Mouse (Mus musculus): ENCODE data around the gene Rad50. TPM values are rescaled to one million over a fixed set of nuclear protein-coding genes. Genes with fewer than 3 reads are reported as not detected.
A peak's percentile ranks its signal among the peaks of the same experiment; 100 is the strongest.

Rad50 gene
- polyA plus RNA-seq, 1 experiment: 4.3 TPM

- Histone ChIP-seq H3K36me3 (ENCODE audit: control insufficient read depth, insufficient read depth) (no peaks in the 10 kb centered on the region), H3K79me2 (ENCODE audit: control insufficient read depth, insufficient read depth) (peaks cover 7% of the 10 kb centered on the region), H3K27me3 (ENCODE audit: control insufficient read depth, insufficient read depth, insufficient read length) (no peaks in the 10 kb centered on the region), H3K4me2 (ENCODE audit: low read depth) (peak overlapping the region; percentile 100), H3ac (ENCODE audit: control insufficient read depth, insufficient read length) (no peak overlapping the region), H3K4me3 (peak overlapping the region; percentile 54)
- peak; percentile 32 for TF ChIP-seq POLR2AphosphoS2 (IDR thresholded peaks at IDR 0.05; ENCODE audit: insufficient read length, low read depth)
- peak; percentile 51 for TF ChIP-seq POLR2A (IDR thresholded peaks at IDR 0.05; ENCODE audit: insufficient read length, low read depth)
- no peak for TF ChIP-seq MAX (IDR thresholded peaks at IDR 0.05; ENCODE audit: low read depth)
Measured at GRCm38 (mm10) chr11:53706236-53706933, 734 bp downstream of the Rad50 start.

- Histone ChIP-seq H3K27me3 (ENCODE audit: control insufficient read depth, insufficient read depth, insufficient read length) (no peaks in the 10 kb centered on the region), H3ac (ENCODE audit: control insufficient read depth, insufficient read length) (no peak overlapping the region), H3K4me3 (no peak overlapping the region), H3K4me2 (ENCODE audit: low read depth) (no peak overlapping the region), H3K36me3 (ENCODE audit: control insufficient read depth, insufficient read depth) (peaks cover 15% of the 10 kb centered on the region), H3K79me2 (ENCODE audit: control insufficient read depth, insufficient read depth) (no peaks in the 10 kb centered on the region)
- TF ChIP-seq MYOD1 (IDR thresholded peaks at IDR 0.05; ENCODE audit: control insufficient read depth in 1 of 3, insufficient read length in 2 of 3, low read depth in 2 of 3): no peak
- TF ChIP-seq MAX (IDR thresholded peaks at IDR 0.05; ENCODE audit: low read depth): no peak
- no peak for TF ChIP-seq TCF3 (IDR thresholded peaks at IDR 0.05; ENCODE audit: insufficient read length, low read depth)
- no peak for TF ChIP-seq POLR2AphosphoS2 (IDR thresholded peaks at IDR 0.05; ENCODE audit: insufficient read length, low read depth)
- no peak for TF ChIP-seq REST (IDR thresholded peaks at IDR 0.05; ENCODE audit: insufficient read depth, insufficient read length)
- TF ChIP-seq USF1 (IDR thresholded peaks at IDR 0.05; ENCODE audit: low read depth): no peak
- no peak for TF ChIP-seq MYOG (IDR thresholded peaks at IDR 0.05; ENCODE audit: control insufficient read depth in 1 of 3, insufficient read depth in 1 of 3, insufficient read length in 2 of 3, low read depth in 2 of 3)
- no peak for TF ChIP-seq CEBPB (IDR thresholded peaks at IDR 0.05; ENCODE audit: insufficient read depth, poor library complexity, severe bottlenecking)
- no peak for TF ChIP-seq TCF12 (IDR thresholded peaks at IDR 0.05; ENCODE audit: insufficient read depth, poor library complexity, severe bottlenecking)
Measured at GRCm38 (mm10) chr11:53699351-53699750, 7.8 kb downstream of the Rad50 start.

- H3ac ChIP-seq (ENCODE audit: control insufficient read depth, insufficient read length): no peak overlapping the region
- H3K4me3 ChIP-seq: no peak overlapping the region
- H3K79me2 ChIP-seq (ENCODE audit: control insufficient read depth, insufficient read depth): no peaks in the 10 kb centered on the region
- TF ChIP-seq REST (IDR thresholded peaks at IDR 0.05; ENCODE audit: insufficient read depth, insufficient read length): no peak
- no peak for TF ChIP-seq TCF3 (IDR thresholded peaks at IDR 0.05; ENCODE audit: insufficient read length, low read depth)
- no peak for TF ChIP-seq POLR2AphosphoS2 (IDR thresholded peaks at IDR 0.05; ENCODE audit: insufficient read length, low read depth)
- TF ChIP-seq SRF (IDR thresholded peaks at IDR 0.05; ENCODE audit: control insufficient read depth, insufficient read length, low read depth): no peak
- TF ChIP-seq TCF12 (IDR thresholded peaks at IDR 0.05; ENCODE audit: insufficient read depth, poor library complexity, severe bottlenecking): no peak
- no peak for TF ChIP-seq POLR2A (IDR thresholded peaks at IDR 0.05; ENCODE audit: insufficient read length, low read depth)
- no peak overlapping the region for H3K4me2 ChIP-seq (ENCODE audit: low read depth)
- H3K27me3 ChIP-seq (ENCODE audit: control insufficient read depth, insufficient read depth, insufficient read length): no peaks in the 10 kb centered on the region
- peaks cover 17% of the 10 kb centered on the region for H3K36me3 ChIP-seq (ENCODE audit: control insufficient read depth, insufficient read depth)
Measured at GRCm38 (mm10) chr11:53698521-53698920, 8.6 kb downstream of the Rad50 start.

GRCm38 (mm10) chr11:53691979-53692378 lies 15.1 kb downstream of the Rad50 start:
- Histone ChIP-seq H3ac (ENCODE audit: control insufficient read depth, insufficient read length) (no peak overlapping the region), H3K27me3 (ENCODE audit: control insufficient read depth, insufficient read depth, insufficient read length) (no peaks in the 10 kb centered on the region), H3K36me3 (ENCODE audit: control insufficient read depth, insufficient read depth) (peaks cover 25% of the 10 kb centered on the region), H3K79me2 (ENCODE audit: control insufficient read depth, insufficient read depth) (no peaks in the 10 kb centered on the region), H3K4me3 (no peak overlapping the region), H3K4me2 (ENCODE audit: low read depth) (no peak overlapping the region)
- TF ChIP-seq TCF3 (IDR thresholded peaks at IDR 0.05; ENCODE audit: insufficient read length, low read depth) (no peak), CEBPB (IDR thresholded peaks at IDR 0.05; ENCODE audit: insufficient read depth, poor library complexity, severe bottlenecking) (no peak), SRF (IDR thresholded peaks at IDR 0.05; ENCODE audit: control insufficient read depth, insufficient read length, low read depth) (no peak)

GRCm38 (mm10) chr11:53682994-53683530 lies 24.1 kb downstream of the Rad50 start:
- no peak for TF ChIP-seq POLR2A (IDR thresholded peaks at IDR 0.05; ENCODE audit: insufficient read length, low read depth)
- no peak for TF ChIP-seq POLR2AphosphoS2 (IDR thresholded peaks at IDR 0.05; ENCODE audit: insufficient read length, low read depth)
- TF ChIP-seq REST (IDR thresholded peaks at IDR 0.05; ENCODE audit: insufficient read depth, insufficient read length): no peak
- no peak for TF ChIP-seq USF1 (IDR thresholded peaks at IDR 0.05; ENCODE audit: low read depth)
- TF ChIP-seq MAX (IDR thresholded peaks at IDR 0.05; ENCODE audit: low read depth): no peak
- no peak for TF ChIP-seq SRF (IDR thresholded peaks at IDR 0.05; ENCODE audit: control insufficient read depth, insufficient read length, low read depth)
- no peak for TF ChIP-seq E2F4 (IDR thresholded peaks at IDR 0.05; ENCODE audit: insufficient read depth)
- no peak for TF ChIP-seq TCF12 (IDR thresholded peaks at IDR 0.05; ENCODE audit: insufficient read depth, poor library complexity, severe bottlenecking)
- no peak for TF ChIP-seq MYOG (IDR thresholded peaks at IDR 0.05; ENCODE audit: control insufficient read depth in 1 of 3, insufficient read depth in 1 of 3, insufficient read length in 2 of 3, low read depth in 2 of 3)
- no peak for TF ChIP-seq MYOD1 (IDR thresholded peaks at IDR 0.05; ENCODE audit: control insufficient read depth in 1 of 3, insufficient read length in 2 of 3, low read depth in 2 of 3)
- TF ChIP-seq TCF3 (IDR thresholded peaks at IDR 0.05; ENCODE audit: insufficient read length, low read depth): no peak
- TF ChIP-seq CEBPB (IDR thresholded peaks at IDR 0.05; ENCODE audit: insufficient read depth, poor library complexity, severe bottlenecking): no peak
- Histone ChIP-seq H3K4me3 (no peak overlapping the region), H3K4me2 (ENCODE audit: low read depth) (no peak overlapping the region), H3K79me2 (ENCODE audit: control insufficient read depth, insufficient read depth) (no peaks in the 10 kb centered on the region), H3K36me3 (ENCODE audit: control insufficient read depth, insufficient read depth) (peaks cover 23% of the 10 kb centered on the region), H3ac (ENCODE audit: control insufficient read depth, insufficient read length) (no peak overlapping the region), H3K27me3 (ENCODE audit: control insufficient read depth, insufficient read depth, insufficient read length) (no peaks in the 10 kb centered on the region)
